Mouse (Mus musculus) layer of hippocampus, postnatal 10 days (tissue): ENCODE measurements around the gene Olfml1. TPM values are rescaled to one million over a fixed set of nuclear protein-coding genes. Genes with fewer than 3 reads are reported as not detected.

Experiments
- DNase-seq, 2 experiments: peaks; one replicate each; pipeline ENCODE4 v3.0.0; 2021; ENCODE audit warnings: low spot score in 2 of 2
- total RNA-seq, 2 experiments: library from RNA; stranded (reverse); gene quantifications; 2 replicates each; pipeline ENCODE4 v1.2.3; 2021

Gene Olfml1
- total RNA-seq, 2 experiments from 2014 or later: 7.9 to 9.4 TPM

- peak; percentile 85 to 89 for DNase-seq
These were observed 27.7 kb downstream of the Olfml1 start, which contains the start of gene Ppfibp2 for GRCm38 (mm10) chr7:107594857-107595402. Gene Ppfibp2, plus strand, starts transcription at chr7:107595207.

GRCm38 (mm10) chr7:107595426-107595825 is 28.2 kb downstream of the Olfml1 start:
- no peak for DNase-seq

GRCm38 (mm10) chr7:107596753-107597152 is 29.5 kb downstream of the Olfml1 start:
- no peak for DNase-seq

- DNase-seq: no peak
These were observed 30.7 kb downstream of the Olfml1 start for GRCm38 (mm10) chr7:107597956-107598355.

GRCm38 (mm10) chr7:107600651-107601050 is 33.4 kb downstream of the Olfml1 start:
- no peak for DNase-seq

- DNase-seq: no peak
These were observed 35.3 kb downstream of the Olfml1 start for GRCm38 (mm10) chr7:107602505-107602904.

- no peak for DNase-seq
These were observed 35.7 kb downstream of the Olfml1 start for GRCm38 (mm10) chr7:107602913-107603312.

- DNase-seq: no peak
These were observed 40.5 kb downstream of the Olfml1 start for GRCm38 (mm10) chr7:107607766-107608165.

- DNase-seq: no peak
These were observed 42.5 kb downstream of the Olfml1 start for GRCm38 (mm10) chr7:107609622-107610255.

GRCm38 (mm10) chr7:107610880-107611279 is 43.6 kb downstream of the Olfml1 start:
- no peak for DNase-seq

GRCm38 (mm10) chr7:107618028-107618992 is 51.1 kb downstream of the Olfml1 start:
- no peak for DNase-seq

- no peak for DNase-seq
These were observed 52.0 kb downstream of the Olfml1 start for GRCm38 (mm10) chr7:107619225-107619624.

- DNase-seq: no peak
These were observed 52.9 kb downstream of the Olfml1 start for GRCm38 (mm10) chr7:107620137-107620536.

- DNase-seq: no peak
These were observed 57.2 kb downstream of the Olfml1 start for GRCm38 (mm10) chr7:107624432-107624831.

GRCm38 (mm10) chr7:107625061-107625460 is 57.8 kb downstream of the Olfml1 start, which contains the start of gene 5330417H12Rik:
Gene 5330417H12Rik, minus strand, starts transcription at chr7:107625161.
- DNase-seq: no peak

GRCm38 (mm10) chr7:107625781-107626180 is 58.5 kb downstream of the Olfml1 start:
- DNase-seq: no peak

GRCm38 (mm10) chr7:107628383-107628782 is 61.1 kb downstream of the Olfml1 start:
- no peak for DNase-seq

- no peak for DNase-seq
These were observed 66.0 kb downstream of the Olfml1 start for GRCm38 (mm10) chr7:107633201-107633600.

- no peak for DNase-seq
These were observed 70.2 kb downstream of the Olfml1 start for GRCm38 (mm10) chr7:107637398-107637797.

GRCm38 (mm10) chr7:107638026-107638425 is 70.8 kb downstream of the Olfml1 start:
- no peak for DNase-seq
